Mouse (Mus musculus): ENCODE measurements around the gene Olfr578. TPM values are rescaled to one million over a fixed set of nuclear protein-coding genes. Genes with fewer than 3 reads are reported as not detected.

Olfr578 gene
- polyA plus RNA-seq (2014; fragmentation: Nextera tagmentation; extraction: Ambion mirVana): not detected in 2 replicates

- H3K4me3 ChIP-seq (replicated peaks; ENCODE audit: low read length): no peak within 1 kb of the TSS
- no peak within 1 kb of the TSS for H3K9ac ChIP-seq
- 73% methylated on average over 3 of the region's 3 CpGs for WGBS
- H3K4me2 ChIP-seq (replicated peaks): no peak within 1 kb of the TSS
- H3K4me1 ChIP-seq (replicated peaks; ENCODE audit: control insufficient read depth, insufficient read depth, low read length): no peaks in the 10 kb centered on the region
- no peak within 1 kb of the TSS for H3K27ac ChIP-seq
- DNase-seq (ENCODE audit: low spot score) (no peak), ATAC-seq (ENCODE audit: low FRiP score) (no peak)
- H3K27me3 ChIP-seq (ENCODE audit: control insufficient read depth, insufficient read depth, low read length): no peaks in the 10 kb centered on the region
- H3K36me3 ChIP-seq (replicated peaks; ENCODE audit: control insufficient read depth, insufficient read depth): no peaks in the 10 kb centered on the region
- H3K9me3 ChIP-seq (ENCODE audit: control insufficient read depth, low read length): no peaks in the 10 kb centered on the region
Measured at GRCm38 (mm10) chr7:102989224-102989623, at the start of gene Olfr578. Gene Olfr578 (minus strand): TSS chr7:102989324.

GRCm38 (mm10) chr7:103037724-103038123 lies 48.6 kb upstream of the Olfr578 start, which contains the start of gene Olfr582:
Gene Olfr582 (plus strand): TSS chr7:103038024.
- DNase-seq (ENCODE audit: low spot score): no peak
- no peak within 1 kb of the TSS for H3K27ac ChIP-seq

GRCm38 (mm10) chr7:102975843-102976242 lies 13.3 kb downstream of the Olfr578 start, which contains the start of gene Olfr577:
Gene Olfr577 (minus strand): TSS chr7:102975943.
- Histone ChIP-seq H3K36me3 (replicated peaks; ENCODE audit: control insufficient read depth, insufficient read depth) (no peaks in the 10 kb centered on the region), H3K4me2 (replicated peaks) (no peak within 1 kb of the TSS), H3K4me3 (replicated peaks; ENCODE audit: low read length) (no peak within 1 kb of the TSS), H3K4me1 (replicated peaks; ENCODE audit: control insufficient read depth, insufficient read depth, low read length) (no peaks in the 10 kb centered on the region), H3K27me3 (ENCODE audit: control insufficient read depth, insufficient read depth, low read length) (no peaks in the 10 kb centered on the region), H3K9me3 (ENCODE audit: control insufficient read depth, low read length) (0 out of 2 replicates have a peak, but pooled peaks cover 3% of the 10 kb centered on the region), H3K27ac (no peak within 1 kb of the TSS), H3K9ac (no peak within 1 kb of the TSS)
- DNase-seq (ENCODE audit: low spot score) (no peak), ATAC-seq (ENCODE audit: low FRiP score) (no peak)
- WGBS: 85% methylated on average over 2 of the region's 2 CpGs

More at GRCm38 (mm10) chr7:103037724-103038123, 48.6 kb upstream of the Olfr578 start, which contains the start of gene Olfr582:
- Histone ChIP-seq H3K9ac (no peak within 1 kb of the TSS), H3K9me3 (ENCODE audit: control insufficient read depth, low read length) (no peaks in the 10 kb centered on the region), H3K4me2 (replicated peaks) (no peak within 1 kb of the TSS), H3K27me3 (ENCODE audit: control insufficient read depth, insufficient read depth, low read length) (no peaks in the 10 kb centered on the region), H3K4me3 (replicated peaks; ENCODE audit: low read length) (no peak within 1 kb of the TSS), H3K4me1 (replicated peaks; ENCODE audit: control insufficient read depth, insufficient read depth, low read length) (no peaks in the 10 kb centered on the region), H3K36me3 (replicated peaks; ENCODE audit: control insufficient read depth, insufficient read depth) (no peaks in the 10 kb centered on the region)
- no peak for ATAC-seq (ENCODE audit: low FRiP score)

GRCm38 (mm10) chr7:102974399-102974798 lies 14.7 kb downstream of the Olfr578 start:
- H3K9me3 ChIP-seq (ENCODE audit: control insufficient read depth, low read length): no peaks in the 10 kb centered on the region
- no peak overlapping the region for H3K9ac ChIP-seq
- ATAC-seq (ENCODE audit: low FRiP score): no peak
- H3K4me3 ChIP-seq (replicated peaks; ENCODE audit: low read length): no peak overlapping the region
- H3K4me2 ChIP-seq (replicated peaks): no peak overlapping the region
- 35% methylated on average over 1 of the region's 1 CpGs for WGBS
- H3K4me1 ChIP-seq (replicated peaks; ENCODE audit: control insufficient read depth, insufficient read depth, low read length): no peaks in the 10 kb centered on the region
- H3K27ac ChIP-seq: no peak overlapping the region
- no peak for DNase-seq (ENCODE audit: low spot score)
- H3K36me3 ChIP-seq (replicated peaks; ENCODE audit: control insufficient read depth, insufficient read depth): no peaks in the 10 kb centered on the region
- no peaks in the 10 kb centered on the region for H3K27me3 ChIP-seq (ENCODE audit: control insufficient read depth, insufficient read depth, low read length)

- H3K4me3 ChIP-seq (replicated peaks; ENCODE audit: low read length): no peak within 1 kb of the TSS
- no peaks in the 10 kb centered on the region for H3K27me3 ChIP-seq (ENCODE audit: control insufficient read depth, insufficient read depth, low read length)
- ATAC-seq (ENCODE audit: low FRiP score): no peak
- no peaks in the 10 kb centered on the region for H3K36me3 ChIP-seq (replicated peaks; ENCODE audit: control insufficient read depth, insufficient read depth)
- H3K9me3 ChIP-seq (ENCODE audit: control insufficient read depth, low read length): no peaks in the 10 kb centered on the region
- no peak within 1 kb of the TSS for H3K9ac ChIP-seq
- no peak within 1 kb of the TSS for H3K27ac ChIP-seq
- no peak within 1 kb of the TSS for H3K4me2 ChIP-seq (replicated peaks)
- H3K4me1 ChIP-seq (replicated peaks; ENCODE audit: control insufficient read depth, insufficient read depth, low read length): no peaks in the 10 kb centered on the region
- WGBS: 57% methylated on average over 2 of the region's 2 CpGs
- DNase-seq (ENCODE audit: low spot score): no peak
Measured at GRCm38 (mm10) chr7:102962360-102962759, 26.8 kb downstream of the Olfr578 start, which contains the start of gene Olfr576. Gene Olfr576 (plus strand): TSS chr7:102962660.

GRCm38 (mm10) chr7:102958593-102958992 lies 30.5 kb downstream of the Olfr578 start, which contains the start of gene Olfr575:
Gene Olfr575 (minus strand): TSS chr7:102958775.
- no peaks in the 10 kb centered on the region for H3K4me1 ChIP-seq (replicated peaks; ENCODE audit: control insufficient read depth, insufficient read depth, low read length)
- no peak within 1 kb of the TSS for H3K9ac ChIP-seq
- DNase-seq (ENCODE audit: low spot score) (no peak), ATAC-seq (ENCODE audit: low FRiP score) (no peak)
- no peaks in the 10 kb centered on the region for H3K9me3 ChIP-seq (ENCODE audit: control insufficient read depth, low read length)
- no peak within 1 kb of the TSS for H3K4me2 ChIP-seq (replicated peaks)
- no peak within 1 kb of the TSS for H3K4me3 ChIP-seq (replicated peaks; ENCODE audit: low read length)
- no peaks in the 10 kb centered on the region for H3K36me3 ChIP-seq (replicated peaks; ENCODE audit: control insufficient read depth, insufficient read depth)
- WGBS: 73% methylated on average over 1 of the region's 1 CpGs
- H3K27me3 ChIP-seq (ENCODE audit: control insufficient read depth, insufficient read depth, low read length): no peaks in the 10 kb centered on the region
- H3K27ac ChIP-seq: no peak within 1 kb of the TSS

- no peaks in the 10 kb centered on the region for H3K36me3 ChIP-seq (replicated peaks; ENCODE audit: control insufficient read depth, insufficient read depth)
- WGBS: 79% methylated on average over 3 of the region's 3 CpGs
Measured at GRCm38 (mm10) chr7:102958137-102958536, 31.0 kb downstream of the Olfr578 start.

GRCm38 (mm10) chr7:102950732-102951131 lies 38.4 kb downstream of the Olfr578 start:
- H3K9ac ChIP-seq: no peak overlapping the region
- no peaks in the 10 kb centered on the region for H3K4me1 ChIP-seq (replicated peaks; ENCODE audit: control insufficient read depth, insufficient read depth, low read length)
- H3K9me3 ChIP-seq (ENCODE audit: control insufficient read depth, low read length): no peaks in the 10 kb centered on the region
- H3K4me3 ChIP-seq (replicated peaks; ENCODE audit: low read length): no peak overlapping the region
- no peak overlapping the region for H3K27ac ChIP-seq
- ATAC-seq (ENCODE audit: low FRiP score): no peak
- no peaks in the 10 kb centered on the region for H3K36me3 ChIP-seq (replicated peaks; ENCODE audit: control insufficient read depth, insufficient read depth)
- WGBS: 86% methylated on average over 1 of the region's 1 CpGs
- no peak overlapping the region for H3K4me2 ChIP-seq (replicated peaks)
- no peak for DNase-seq (ENCODE audit: low spot score)
- no peaks in the 10 kb centered on the region for H3K27me3 ChIP-seq (ENCODE audit: control insufficient read depth, insufficient read depth, low read length)

More at GRCm38 (mm10) chr7:102958137-102958536, 31.0 kb downstream of the Olfr578 start:
- Histone ChIP-seq H3K4me2 (replicated peaks) (no peak overlapping the region), H3K9me3 (ENCODE audit: control insufficient read depth, low read length) (no peaks in the 10 kb centered on the region), H3K9ac (no peak overlapping the region), H3K4me1 (replicated peaks; ENCODE audit: control insufficient read depth, insufficient read depth, low read length) (no peaks in the 10 kb centered on the region), H3K4me3 (replicated peaks; ENCODE audit: low read length) (no peak overlapping the region), H3K27ac (no peak overlapping the region), H3K27me3 (ENCODE audit: control insufficient read depth, insufficient read depth, low read length) (no peaks in the 10 kb centered on the region)
- no peak for ATAC-seq (ENCODE audit: low FRiP score)
- DNase-seq (ENCODE audit: low spot score): no peak

- WGBS: 92% methylated on average over 1 of the region's 1 CpGs
- no peaks in the 10 kb centered on the region for H3K9me3 ChIP-seq (ENCODE audit: control insufficient read depth, low read length)
- ATAC-seq (ENCODE audit: low FRiP score): no peak
- no peak within 1 kb of the TSS for H3K4me2 ChIP-seq (replicated peaks)
- H3K27me3 ChIP-seq (ENCODE audit: control insufficient read depth, insufficient read depth, low read length): no peaks in the 10 kb centered on the region
- DNase-seq (ENCODE audit: low spot score): no peak
- H3K36me3 ChIP-seq (replicated peaks; ENCODE audit: control insufficient read depth, insufficient read depth): no peaks in the 10 kb centered on the region
- H3K4me3 ChIP-seq (replicated peaks; ENCODE audit: low read length): no peak within 1 kb of the TSS
- H3K27ac ChIP-seq: no peak within 1 kb of the TSS
- no peak within 1 kb of the TSS for H3K9ac ChIP-seq
- H3K4me1 ChIP-seq (replicated peaks; ENCODE audit: control insufficient read depth, insufficient read depth, low read length): no peaks in the 10 kb centered on the region
Measured at GRCm38 (mm10) chr7:102948167-102948566, 41.0 kb downstream of the Olfr578 start, which contains the start of gene Olfr574. Gene Olfr574 (plus strand): TSS chr7:102948467.

- 90% methylated on average over 1 of the region's 1 CpGs for WGBS
- H3K4me1 ChIP-seq (replicated peaks; ENCODE audit: control insufficient read depth, insufficient read depth, low read length): no peaks in the 10 kb centered on the region
- H3K4me3 ChIP-seq (replicated peaks; ENCODE audit: low read length): no peak overlapping the region
- H3K9me3 ChIP-seq (ENCODE audit: control insufficient read depth, low read length): no peaks in the 10 kb centered on the region
- DNase-seq (ENCODE audit: low spot score) (no peak), ATAC-seq (ENCODE audit: low FRiP score) (no peak)
- no peaks in the 10 kb centered on the region for H3K36me3 ChIP-seq (replicated peaks; ENCODE audit: control insufficient read depth, insufficient read depth)
- H3K27me3 ChIP-seq (ENCODE audit: control insufficient read depth, insufficient read depth, low read length): no peaks in the 10 kb centered on the region
- no peak overlapping the region for H3K9ac ChIP-seq
- H3K4me2 ChIP-seq (replicated peaks): no peak overlapping the region
- no peak overlapping the region for H3K27ac ChIP-seq
Measured at GRCm38 (mm10) chr7:102943417-102943816, 45.7 kb downstream of the Olfr578 start.
